Mouse (Mus musculus): Measurements from ENCODE around the gene Piga. TPM values are rescaled to one million over a fixed set of nuclear protein-coding genes. Genes with fewer than 3 reads are reported as not detected.

Gene Piga
- 5.3 and 5.8 TPM in 2 replicates for polyA plus RNA-seq (2015; fragmentation: Nextera tagmentation; extraction: Ambion mirVana)

GRCm38 (mm10) chrX:164419471-164419939 lies at the start of gene Piga:
Piga (plus strand) TSS chrX:164419787.
- peaks cover 12% of the 10 kb centered on the region for H3K36me3 ChIP-seq (replicated peaks; ENCODE audit: insufficient read depth, low read length)
- peak; percentile 99 for ATAC-seq

GRCm38 (mm10) chrX:164370576-164370975 lies 49.0 kb upstream of the Piga start:
- Histone ChIP-seq H3K4me2 (ENCODE audit: low read depth, low read length) (no peak overlapping the region), H3K4me1 (ENCODE audit: insufficient read depth) (no peaks in the 10 kb centered on the region), H3K9me3 (ENCODE audit: low read length) (no peaks in the 10 kb centered on the region), H3K9ac (replicated peaks) (no peak overlapping the region), H3K27me3 (ENCODE audit: insufficient read depth, low read length) (no peaks in the 10 kb centered on the region), H3K36me3 (replicated peaks; ENCODE audit: insufficient read depth, low read length) (no peaks in the 10 kb centered on the region), H3K4me3 (ENCODE audit: low read depth, low read length) (no peak overlapping the region), H3K27ac (ENCODE audit: low read depth) (no peak overlapping the region)
- TF ChIP-seq EP300 (IDR thresholded peaks at IDR 0.05; ENCODE audit: low read depth): no peak
- no peak for TF ChIP-seq CTCF (IDR thresholded peaks at IDR 0.05; ENCODE audit: low read depth)
- 66% methylated on average over 3 of the region's 3 CpGs for WGBS (ENCODE audit: insufficient replicate concordance)
- DNase-seq (no peak), ATAC-seq (no peak)

More at GRCm38 (mm10) chrX:164419471-164419939, at the start of gene Piga:
- peak within 1 kb of the TSS; percentile 68 for H3K4me3 ChIP-seq (ENCODE audit: low read depth, low read length)
- H3K27me3 ChIP-seq (ENCODE audit: insufficient read depth, low read length): no peaks in the 10 kb centered on the region
- H3K4me2 ChIP-seq (ENCODE audit: low read depth, low read length): peak within 1 kb of the TSS; percentile 74
- DNase-seq: peak; percentile 90
- H3K4me1 ChIP-seq (ENCODE audit: insufficient read depth): peaks cover 11% of the 10 kb centered on the region; the same call in 1 of the 2 replicates
- H3K27ac ChIP-seq (ENCODE audit: low read depth): peak within 1 kb of the TSS; percentile 88
- 15% methylated on average over 40 of the region's 40 CpGs for WGBS (ENCODE audit: insufficient replicate concordance)
- TF ChIP-seq CTCF (IDR thresholded peaks at IDR 0.05; ENCODE audit: low read depth): no peak
- peak; percentile 70 for TF ChIP-seq EP300 (IDR thresholded peaks at IDR 0.05; ENCODE audit: low read depth)
- H3K9ac ChIP-seq (replicated peaks): peak within 1 kb of the TSS; percentile 83
- H3K9me3 ChIP-seq (ENCODE audit: low read length): no peaks in the 10 kb centered on the region

GRCm38 (mm10) chrX:164373081-164373480 lies 46.5 kb upstream of the Piga start, which contains the start of gene Vegfd:
Vegfd (plus strand) TSS chrX:164373378.
- Histone ChIP-seq H3K27me3 (ENCODE audit: insufficient read depth, low read length) (no peaks in the 10 kb centered on the region), H3K9me3 (ENCODE audit: low read length) (no peaks in the 10 kb centered on the region), H3K9ac (replicated peaks) (no peak within 1 kb of the TSS), H3K4me1 (ENCODE audit: insufficient read depth) (no peaks in the 10 kb centered on the region), H3K4me3 (ENCODE audit: low read depth, low read length) (no peak within 1 kb of the TSS), H3K27ac (ENCODE audit: low read depth) (no peak within 1 kb of the TSS), H3K4me2 (ENCODE audit: low read depth, low read length) (no peak within 1 kb of the TSS), H3K36me3 (replicated peaks; ENCODE audit: insufficient read depth, low read length) (no peaks in the 10 kb centered on the region)
- DNase-seq (no peak), ATAC-seq (no peak)
- WGBS (ENCODE audit: insufficient replicate concordance): 42% methylated on average over 3 of the region's 3 CpGs
- no peak for TF ChIP-seq CTCF (IDR thresholded peaks at IDR 0.05; ENCODE audit: low read depth)
- no peak for TF ChIP-seq EP300 (IDR thresholded peaks at IDR 0.05; ENCODE audit: low read depth)

GRCm38 (mm10) chrX:164374586-164374985 lies 45.0 kb upstream of the Piga start:
- no peak overlapping the region for H3K4me3 ChIP-seq (ENCODE audit: low read depth, low read length)
- DNase-seq (no peak), ATAC-seq (no peak)
- H3K36me3 ChIP-seq (replicated peaks; ENCODE audit: insufficient read depth, low read length): no peaks in the 10 kb centered on the region
- H3K27me3 ChIP-seq (ENCODE audit: insufficient read depth, low read length): no peaks in the 10 kb centered on the region
- no peak for TF ChIP-seq EP300 (IDR thresholded peaks at IDR 0.05; ENCODE audit: low read depth)
- no peak for TF ChIP-seq CTCF (IDR thresholded peaks at IDR 0.05; ENCODE audit: low read depth)
- no peak overlapping the region for H3K9ac ChIP-seq (replicated peaks)
- no peak overlapping the region for H3K27ac ChIP-seq (ENCODE audit: low read depth)
- no peaks in the 10 kb centered on the region for H3K4me1 ChIP-seq (ENCODE audit: insufficient read depth)
- H3K4me2 ChIP-seq (ENCODE audit: low read depth, low read length): no peak overlapping the region
- no peaks in the 10 kb centered on the region for H3K9me3 ChIP-seq (ENCODE audit: low read length)
- WGBS (ENCODE audit: insufficient replicate concordance): 52% methylated on average over 5 of the region's 5 CpGs

GRCm38 (mm10) chrX:164379721-164380120 lies 39.9 kb upstream of the Piga start:
- Histone ChIP-seq H3K4me1 (ENCODE audit: insufficient read depth) (peaks cover 3% of the 10 kb centered on the region; the same call in 1 of the 2 replicates), H3K27ac (ENCODE audit: low read depth) (no peak overlapping the region), H3K27me3 (ENCODE audit: insufficient read depth, low read length) (no peaks in the 10 kb centered on the region), H3K9me3 (ENCODE audit: low read length) (no peaks in the 10 kb centered on the region), H3K36me3 (replicated peaks; ENCODE audit: insufficient read depth, low read length) (no peaks in the 10 kb centered on the region), H3K4me2 (ENCODE audit: low read depth, low read length) (no peak overlapping the region), H3K9ac (replicated peaks) (no peak overlapping the region), H3K4me3 (ENCODE audit: low read depth, low read length) (no peak overlapping the region)
- TF ChIP-seq EP300 (IDR thresholded peaks at IDR 0.05; ENCODE audit: low read depth) (no peak), CTCF (IDR thresholded peaks at IDR 0.05; ENCODE audit: low read depth) (no peak)
- no peak for DNase-seq
- ATAC-seq: no peak
- 80% methylated on average over 4 of the region's 4 CpGs for WGBS (ENCODE audit: insufficient replicate concordance)

- 17% methylated on average over 25 of the region's 33 CpGs for WGBS (ENCODE audit: insufficient replicate concordance)
- Histone ChIP-seq H3K27ac (ENCODE audit: low read depth) (no peak overlapping the region), H3K9me3 (ENCODE audit: low read length) (no peaks in the 10 kb centered on the region), H3K4me2 (ENCODE audit: low read depth, low read length) (peak overlapping the region; percentile 69), H3K36me3 (replicated peaks; ENCODE audit: insufficient read depth, low read length) (no peaks in the 10 kb centered on the region), H3K4me1 (ENCODE audit: insufficient read depth) (peaks cover 3% of the 10 kb centered on the region; the same call in 1 of the 2 replicates), H3K4me3 (ENCODE audit: low read depth, low read length) (peak overlapping the region; percentile 33), H3K9ac (replicated peaks) (no peak overlapping the region), H3K27me3 (ENCODE audit: insufficient read depth, low read length) (no peaks in the 10 kb centered on the region)
- peak; percentile 87 for DNase-seq
- peak; percentile 99 for ATAC-seq
- TF ChIP-seq EP300 (IDR thresholded peaks at IDR 0.05; ENCODE audit: low read depth) (no peak; the same call in 1 of the 2 replicates), CTCF (IDR thresholded peaks at IDR 0.05; ENCODE audit: low read depth) (no peak)
Measured at GRCm38 (mm10) chrX:164381618-164382408, 37.8 kb upstream of the Piga start.

Measured in liver, postnatal 0 days (tissue).